10 mouse cellular contexts compared by ENCODE assay signal in the genomic region with DNA sequence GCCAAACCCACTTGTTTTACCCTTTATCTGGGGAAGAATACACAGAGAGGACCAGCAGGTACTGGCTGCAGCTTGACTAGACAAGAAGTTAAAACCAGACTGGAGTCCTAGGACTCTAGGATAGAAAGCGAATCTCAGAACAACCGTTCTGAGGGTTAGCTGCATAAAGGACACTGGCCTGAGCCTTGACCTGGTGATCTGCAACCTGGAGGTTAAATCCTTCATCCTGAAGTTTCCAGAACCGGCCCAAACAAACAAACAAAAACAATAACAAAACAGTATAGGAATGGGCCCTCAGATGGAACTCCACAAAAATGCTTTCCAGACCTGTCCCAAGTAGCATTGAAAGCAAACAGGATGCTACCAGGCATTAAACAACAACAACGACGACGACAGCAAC. TPM values are rescaled to one million over a fixed set of nuclear protein-coding genes. Genes with fewer than 3 reads are reported as not detected.
DNase-seq lines count a peak whose midpoint lies in the region; ATAC-seq and TF ChIP-seq lines count a peak whose summit lies in the region.
"Had no signal": no experiment of that assay in that cellular context is flagged by ENCODE, and none has a peak within 500 bp of the region (broad histone marks: within the 10 kb centered on the region; RNA-seq: fewer than 3 reads in every experiment).

A gene (minus strand): TSS at position 101 of the 400 bp plus-strand sequence.

- no peak for TF ChIP-seq CTCF in gastrocnemius, adult 2 months (IDR thresholded peaks at IDR 0.05)
- no peak for TF ChIP-seq CTCF in E14TG2a.4 (conservative IDR thresholded peaks at IDR 0.05; ENCODE audit: low read length)

- H3K4me2 ChIP-seq in forebrain, embryonic 11.5 days (ENCODE audit: low read depth, low read length, severe bottlenecking): peak within 1 kb of the TSS; percentile 98
- H3K4me2 ChIP-seq in neural tube, embryonic 15.5 days: peak within 1 kb of the TSS; percentile 81

- no peaks in the 10 kb centered on the region for H3K36me3 ChIP-seq in E14TG2a.4 (ENCODE audit: insufficient read depth, low read length)
- no peaks in the 10 kb centered on the region for H3K36me3 ChIP-seq in forebrain, embryonic 11.5 days (ENCODE audit: control insufficient read depth, insufficient read depth, low read length)
- H3K36me3 ChIP-seq in neural tube, embryonic 15.5 days: no peaks in the 10 kb centered on the region

- no peak for DNase-seq in gastrocnemius, adult 2 months
- no peak for DNase-seq in gastrocnemius, postnatal 14 days
- DNase-seq in forebrain, embryonic 11.5 days (ENCODE audit: low spot score): no peak
- no peak for DNase-seq in left cerebral cortex, postnatal 14 days (ENCODE audit: low spot score in 2 of 2)
- DNase-seq in ovary, adult 18-20 months (ENCODE audit: low spot score): no peak
- DNase-seq in gastrocnemius, postnatal 4 days (ENCODE audit: low spot score in 2 of 2): no peak

- no peak for ATAC-seq in forebrain, embryonic 11.5 days (replicated peaks; ENCODE audit: low FRiP score)
- no peak for ATAC-seq in neural tube, embryonic 15.5 days (ENCODE audit: low FRiP score)

- peak within 1 kb of the TSS; percentile 78 for H3K4me3 ChIP-seq in gastrocnemius, adult 2 months
- peak within 1 kb of the TSS; percentile 85 for H3K4me3 ChIP-seq in E14TG2a.4 (replicated peaks; ENCODE audit: low read length)
- H3K4me3 ChIP-seq in forebrain, embryonic 11.5 days (ENCODE audit: low read depth, low read length): peak within 1 kb of the TSS; percentile 74
- H3K4me3 ChIP-seq in neural tube, embryonic 15.5 days (replicated peaks): peak within 1 kb of the TSS; percentile 79

- peaks cover 31% of the 10 kb centered on the region for H3K27me3 ChIP-seq in E14TG2a.4 (ENCODE audit: insufficient read depth, low read length)
- peaks cover 5% of the 10 kb centered on the region for H3K27me3 ChIP-seq in forebrain, embryonic 11.5 days (ENCODE audit: control insufficient read depth, insufficient read depth, low read length)
- H3K27me3 ChIP-seq in neural tube, embryonic 15.5 days (replicated peaks): no peaks in the 10 kb centered on the region

- peak within 1 kb of the TSS; percentile 72 for H3K9ac ChIP-seq in forebrain, embryonic 11.5 days (ENCODE audit: low read length)
- H3K9ac ChIP-seq in neural tube, embryonic 15.5 days (replicated peaks): peak within 1 kb of the TSS; percentile 78

- H3K4me1 ChIP-seq in E14TG2a.4 (replicated peaks; ENCODE audit: low read depth, low read length): peaks cover 22% of the 10 kb centered on the region
- peaks cover 4% of the 10 kb centered on the region; the same call in 1 of the 2 replicates for H3K4me1 ChIP-seq in forebrain, embryonic 11.5 days (replicated peaks; ENCODE audit: control insufficient read depth, insufficient read depth, low read length)
- H3K4me1 ChIP-seq in neural tube, embryonic 15.5 days: peaks cover 16% of the 10 kb centered on the region

- 36% methylated on average over 6 of the region's 6 CpGs for WGBS in forebrain, embryonic 11.5 days
- WGBS in neural tube, embryonic 15.5 days: 23% methylated on average over 6 of the region's 6 CpGs

- H3K27ac ChIP-seq in gastrocnemius, adult 2 months: peak within 1 kb of the TSS; percentile 28; the same call in 1 of the 2 replicates
- H3K27ac ChIP-seq in forebrain, embryonic 11.5 days (ENCODE audit: low read depth, low read length): no peak within 1 kb of the TSS
- H3K27ac ChIP-seq in neural tube, embryonic 15.5 days (replicated peaks): peak within 1 kb of the TSS; percentile 84

- intact Hi-C loops in gastrocnemius, adult 2 months (cut with DNase I): no loop called here
- intact Hi-C loops in gastrocnemius, postnatal 14 days (cut with DNase I; ENCODE audit: low total_unique reads): no loop called here
- intact Hi-C loops in left cerebral cortex, postnatal 14 days (cut with DNase I): loop anchor here (5.0 kb wide), 3 partner anchors 107 to 172 kb away; no protein-coding TSS in a partner anchor

- H3K9me3 ChIP-seq in E14TG2a.4 (ENCODE audit: low read length): no peaks in the 10 kb centered on the region
- no peaks in the 10 kb centered on the region for H3K9me3 ChIP-seq in forebrain, embryonic 11.5 days (ENCODE audit: control insufficient read depth, low read length)
- H3K9me3 ChIP-seq in neural tube, embryonic 15.5 days (replicated peaks): no peaks in the 10 kb centered on the region

RNA-seq across cellular contexts. Expression of the gene that starts here (rescaled TPM):
- 1 to 10 TPM; 1.3 to 2.3 TPM for total RNA-seq in gastrocnemius, adult 2 months (2021)
- total RNA-seq in gastrocnemius, postnatal 14 days (2021): 1 to 10 TPM; 3.3 to 4.6 TPM
- polyA plus RNA-seq in forebrain, embryonic 11.5 days (2014; fragmentation: Nextera tagmentation; extraction: Ambion mirVana): 235 and 273 TPM in 2 replicates
- 1,000 to 10,000 TPM; 1,580 to 1,638 TPM for total RNA-seq in left cerebral cortex, postnatal 14 days (2021)
- 2,686 and 3,326 TPM in 2 replicates for polyA plus RNA-seq in neural tube, embryonic 15.5 days (2015; fragmentation: Nextera tagmentation; extraction: Ambion mirVana)
- 1 to 10 TPM; 4.0 to 4.8 TPM for total RNA-seq in gastrocnemius, postnatal 4 days (2021)
- total RNA-seq: hematopoietic stem cell, adult 5-6 weeks had no signal
- polyA plus RNA-seq: C2C12 had no signal

Comparison
In these comparisons a context has a peak if more than half of its experiments do, and no peak if none do; other contexts are left out.
1. RNA of the gene that starts here (total RNA-seq): 1,580 to 1,638 TPM in left cerebral cortex, postnatal 14 days; 4.0 to 4.8 TPM in gastrocnemius, postnatal 4 days, 3.3 to 4.6 TPM in gastrocnemius, postnatal 14 days and 1.3 to 2.3 TPM in gastrocnemius, adult 2 months; every median in the first group is over 100 times any median in the second.
2. Peak in every context shown above with its lines, with median percentiles within 50 percentile points of each other: H3K4me3 ChIP-seq.